Mouse (Mus musculus) brain, embryonic 18.5 days (tissue): ENCODE results near the gene Lyz1.
"Not testable (repeated sequence)": the region's sequence is repeated elsewhere in the genome, so short reads cannot be mapped to it uniquely, and the experiment has no call there.

Source experiments
- DNase-seq: peaks from one replicate; pipeline ENCODE4 v3.0.0-alpha.2; 2012; ENCODE audit warnings: low read depth, low spot score

Gene Lyz1

GRCm38 (mm10) chr10:117287226-117287850 lies 5.3 kb downstream of the Lyz1 start:
- no peak for DNase-seq

- no peak for DNase-seq
Measured at GRCm38 (mm10) chr10:117286366-117286970, 6.2 kb downstream of the Lyz1 start.

- not testable (repeated sequence) for DNase-seq
Measured at GRCm38 (mm10) chr10:117285584-117285983, 7.1 kb downstream of the Lyz1 start.

- DNase-seq, result no peak
Measured at GRCm38 (mm10) chr10:117284578-117285520, 7.8 kb downstream of the Lyz1 start.

- DNase-seq, result no peak
Measured at GRCm38 (mm10) chr10:117283871-117284577, 8.6 kb downstream of the Lyz1 start.

- not testable (repeated sequence) for DNase-seq
Measured at GRCm38 (mm10) chr10:117283196-117283595, 9.5 kb downstream of the Lyz1 start.

GRCm38 (mm10) chr10:117282551-117282950 lies 10.1 kb downstream of the Lyz1 start:
- DNase-seq, result no peak

- no peak for DNase-seq
Measured at GRCm38 (mm10) chr10:117282049-117282448, 10.6 kb downstream of the Lyz1 start, which contains the start of gene Lyz2. Gene Lyz2, minus strand, starts transcription at chr10:117282321.

- DNase-seq, result no peak
Measured at GRCm38 (mm10) chr10:117281381-117281920, 11.2 kb downstream of the Lyz1 start.

GRCm38 (mm10) chr10:117280000-117280399 lies 12.7 kb downstream of the Lyz1 start:
- no peak for DNase-seq

GRCm38 (mm10) chr10:117278510-117278909 lies 14.2 kb downstream of the Lyz1 start:
- not testable (repeated sequence) for DNase-seq

GRCm38 (mm10) chr10:117277779-117278178 lies 14.9 kb downstream of the Lyz1 start:
- DNase-seq, result not testable (repeated sequence)

- no peak for DNase-seq
Measured at GRCm38 (mm10) chr10:117275681-117276369, 16.8 kb downstream of the Lyz1 start.

- not testable (repeated sequence) for DNase-seq
Measured at GRCm38 (mm10) chr10:117274645-117275044, 18.0 kb downstream of the Lyz1 start.

- DNase-seq, result no peak
Measured at GRCm38 (mm10) chr10:117272023-117272422, 20.6 kb downstream of the Lyz1 start.

- no peak for DNase-seq
Measured at GRCm38 (mm10) chr10:117259870-117260269, 32.8 kb downstream of the Lyz1 start.

GRCm38 (mm10) chr10:117238603-117239002 lies 54.1 kb downstream of the Lyz1 start, which contains the start of gene 9530003J23Rik:
Gene 9530003J23Rik, minus strand, starts transcription at chr10:117238703.
- no peak for DNase-seq
